Mouse (Mus musculus) megakaryocyte, embryonic 14.5 days (primary cell): ENCODE measurements around the gene Lrrc25. TPM values are rescaled to one million over a fixed set of nuclear protein-coding genes. Genes with fewer than 3 reads are reported as not detected.

ENCODE experiments used
- H3K27me3 ChIP-seq: replicated peaks from 2 replicates; pipeline ENCODE3; 2012; ENCODE audit warnings: inconsistent platforms
- H3K36me3 ChIP-seq: replicated peaks from 2 replicates; pipeline ENCODE3; 2012; ENCODE audit warnings: low read length, inconsistent platforms, mixed read lengths
- H3K4me1 ChIP-seq: 2 replicates; pipeline ENCODE4 v1.6.1; 2012; ENCODE audit warnings: inconsistent platforms
- H3K4me3 ChIP-seq: replicated peaks from 2 replicates; pipeline ENCODE3; 2012; ENCODE audit warnings: moderate library complexity, mild to moderate bottlenecking, inconsistent platforms
- H3K9me3 ChIP-seq: 2 replicates; pipeline ENCODE4 v1.6.1; 2012; ENCODE audit warnings: inconsistent platforms
- FLI1 ChIP-seq: IDR thresholded peaks from 2 replicates; pipeline ENCODE4 v1.6.1; 2012; ENCODE audit warnings: low read length, inconsistent platforms, mixed read lengths
- GATA1 ChIP-seq: IDR thresholded peaks from 3 replicates; pipeline ENCODE4 v1.6.1; 2012; ENCODE audit warnings: mixed read lengths, low read length, inconsistent platforms, borderline replicate concordance
- polyA plus RNA-seq: library from polyadenylated mRNA; stranded (reverse); fragments of >175 nt; gene quantifications from 2 replicates; pipeline ENCODE4 v1.2.3, GENCODE M21; 2012; ENCODE audit warnings: low replicate concordance; ENCODE audit not compliant: insufficient read depth

Gene Lrrc25
- polyA plus RNA-seq, 1 experiment: 34.7 TPM

DNA sequence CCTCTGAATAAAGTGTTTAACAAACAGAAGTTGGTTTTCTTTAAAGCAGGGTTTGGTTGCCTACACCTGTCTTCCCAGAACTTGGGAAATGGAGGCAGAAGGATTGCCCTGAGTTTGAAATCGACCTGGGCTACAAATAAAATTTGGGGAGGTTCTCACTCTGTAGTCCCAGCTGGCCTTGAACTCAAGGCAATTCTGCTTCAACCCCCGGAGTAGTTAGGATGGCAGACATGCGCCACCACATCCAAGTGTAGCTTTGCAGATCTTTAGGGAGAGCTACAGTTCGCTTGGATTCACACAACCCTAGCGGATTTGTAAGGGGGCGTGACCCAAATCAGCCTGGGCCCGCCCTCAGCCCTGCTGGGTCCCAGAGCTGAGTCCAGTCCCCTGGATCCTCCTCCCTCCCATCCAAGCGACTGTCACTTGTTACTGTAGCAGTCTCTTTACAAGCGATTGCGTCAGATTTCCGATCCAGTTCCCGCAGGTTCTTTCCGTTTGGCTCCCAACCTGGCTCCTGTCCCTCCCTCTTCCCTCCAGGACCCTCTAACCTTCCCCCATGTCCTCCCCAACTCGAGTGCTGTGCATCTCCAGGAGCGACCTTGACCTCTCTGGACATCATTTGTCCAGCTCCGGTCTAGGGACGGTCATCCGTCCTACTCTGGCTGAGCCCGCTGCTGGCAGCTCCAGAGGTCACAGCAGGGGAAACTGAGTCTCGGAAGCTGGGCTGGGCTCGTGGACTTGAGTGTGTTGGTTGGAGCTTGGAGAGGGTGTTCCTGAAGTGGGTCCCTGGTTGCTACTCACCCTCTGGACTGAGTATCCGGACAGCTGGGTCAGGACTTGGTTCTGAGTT is 14.8 kb downstream of the Lrrc25 start:
- H3K27me3 ChIP-seq: no peaks in the 10 kb centered on the region
- TF ChIP-seq GATA1 (no peak), FLI1 (no peak)
- H3K36me3 ChIP-seq: no peaks in the 10 kb centered on the region
- H3K9me3 ChIP-seq: no peaks in the 10 kb centered on the region
- peaks cover 72% of the 10 kb centered on the region for H3K4me1 ChIP-seq
- peak overlapping the region; percentile 96 for H3K4me3 ChIP-seq

DNA sequence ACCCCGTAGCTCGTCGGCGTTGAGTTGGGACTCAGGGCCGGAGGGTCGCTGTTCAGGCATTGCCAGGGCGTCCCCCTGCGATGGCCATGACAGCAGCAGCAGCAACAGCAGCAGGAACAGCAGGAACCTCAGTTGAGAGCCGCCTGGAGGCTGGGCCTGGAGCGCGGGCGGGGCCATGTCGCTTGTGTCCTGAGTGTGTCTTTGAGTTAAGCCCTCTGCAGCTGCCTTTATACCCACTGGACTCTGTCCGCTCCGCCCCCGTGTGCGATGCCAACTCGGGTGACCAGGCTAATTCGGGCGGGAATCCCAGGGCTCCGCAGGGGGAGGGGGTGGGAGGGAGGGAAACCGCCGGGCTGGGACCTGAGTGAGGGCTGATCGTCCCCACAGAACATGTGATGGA is 15.5 kb downstream of the Lrrc25 start:
- TF ChIP-seq GATA1: no peak
- no peak for TF ChIP-seq FLI1
- no peaks in the 10 kb centered on the region for H3K9me3 ChIP-seq
- H3K36me3 ChIP-seq: no peaks in the 10 kb centered on the region
- H3K4me3 ChIP-seq: peak overlapping the region; percentile 38
- H3K27me3 ChIP-seq: no peaks in the 10 kb centered on the region
- peaks cover 79% of the 10 kb centered on the region for H3K4me1 ChIP-seq

DNA sequence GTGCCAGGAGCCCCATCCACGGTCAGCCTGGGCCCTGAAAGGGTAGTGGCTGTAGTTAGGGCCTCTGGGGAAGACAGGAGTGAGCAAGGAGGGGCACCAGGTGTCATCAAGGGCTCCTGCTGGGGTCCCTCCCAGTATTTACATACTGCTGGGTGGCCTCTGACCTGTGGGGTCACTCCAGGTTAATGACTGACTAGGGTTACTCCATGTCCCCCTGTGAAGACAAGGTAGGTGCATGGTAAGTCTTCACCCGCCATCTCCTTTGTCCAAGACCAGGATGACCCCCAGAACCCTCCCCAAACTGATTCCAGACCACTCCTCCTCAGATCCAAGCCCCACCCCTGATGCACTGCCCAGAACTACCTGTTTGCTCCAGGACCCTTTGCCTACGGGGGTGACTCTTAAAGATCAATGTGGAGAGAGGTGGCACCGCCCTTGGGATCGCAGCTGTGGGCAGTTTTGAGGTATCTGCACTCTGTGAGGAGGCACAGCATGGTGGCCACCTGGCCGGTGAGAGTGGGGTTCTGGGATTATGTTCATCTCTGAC is 16.5 kb downstream of the Lrrc25 start, which contains the start of gene Gdf15:
TSS of gene Gdf15 (minus strand) at position 111 of the 547 bp plus-strand sequence.
- TF ChIP-seq GATA1: no peak
- TF ChIP-seq FLI1: no peak
- Histone ChIP-seq H3K36me3 (no peaks in the 10 kb centered on the region), H3K4me3 (peak within 1 kb of the TSS; percentile 38), H3K27me3 (no peaks in the 10 kb centered on the region), H3K4me1 (peaks cover 86% of the 10 kb centered on the region), H3K9me3 (no peaks in the 10 kb centered on the region)

DNA sequence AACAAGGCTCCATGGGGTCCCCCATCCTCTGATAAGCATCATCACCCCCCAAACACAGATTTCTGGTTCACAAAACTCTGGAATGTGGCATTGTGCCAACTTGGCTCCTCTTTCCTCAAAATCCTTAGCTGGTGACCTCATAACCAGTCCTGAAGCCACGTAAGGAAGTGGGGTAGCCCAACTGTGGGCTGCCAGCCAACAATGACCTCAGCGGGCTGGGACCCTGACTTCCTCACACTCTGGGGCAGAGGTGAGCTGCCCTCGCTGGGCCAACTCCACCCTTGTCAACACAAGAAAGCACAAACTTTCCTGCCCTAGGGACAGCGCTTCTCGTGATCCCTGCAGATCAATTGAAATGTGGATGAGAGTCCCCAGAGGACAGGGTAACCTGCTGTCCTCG is 18.1 kb downstream of the Lrrc25 start:
- no peaks in the 10 kb centered on the region for H3K27me3 ChIP-seq
- H3K36me3 ChIP-seq: no peaks in the 10 kb centered on the region
- no peaks in the 10 kb centered on the region for H3K9me3 ChIP-seq
- TF ChIP-seq FLI1 (no peak), GATA1 (no peak)
- peaks cover 84% of the 10 kb centered on the region for H3K4me1 ChIP-seq
- H3K4me3 ChIP-seq: peak overlapping the region; percentile 12

DNA sequence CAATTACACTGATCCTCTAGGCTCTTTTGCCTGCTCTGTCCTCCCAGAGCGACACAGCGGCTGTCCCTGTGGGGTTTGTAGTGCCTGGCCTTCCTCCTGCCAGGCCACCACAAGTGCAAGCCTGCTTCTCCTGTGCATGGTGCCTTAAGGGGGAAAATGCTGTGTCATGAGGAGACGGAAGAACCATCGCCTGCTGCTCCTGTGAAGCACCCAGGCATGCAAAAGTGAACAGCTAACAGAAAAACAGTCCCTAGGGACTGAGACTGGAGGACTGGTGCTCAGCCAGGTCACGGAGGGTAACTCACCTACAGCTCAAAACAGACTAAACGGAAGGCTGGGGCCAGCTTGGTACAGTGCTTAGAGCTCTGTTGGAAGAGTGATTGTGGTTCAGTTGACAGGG is 19.6 kb downstream of the Lrrc25 start:
- H3K4me1 ChIP-seq: peaks cover 70% of the 10 kb centered on the region
- no peaks in the 10 kb centered on the region for H3K36me3 ChIP-seq
- peak overlapping the region; percentile 75 for H3K4me3 ChIP-seq

DNA sequence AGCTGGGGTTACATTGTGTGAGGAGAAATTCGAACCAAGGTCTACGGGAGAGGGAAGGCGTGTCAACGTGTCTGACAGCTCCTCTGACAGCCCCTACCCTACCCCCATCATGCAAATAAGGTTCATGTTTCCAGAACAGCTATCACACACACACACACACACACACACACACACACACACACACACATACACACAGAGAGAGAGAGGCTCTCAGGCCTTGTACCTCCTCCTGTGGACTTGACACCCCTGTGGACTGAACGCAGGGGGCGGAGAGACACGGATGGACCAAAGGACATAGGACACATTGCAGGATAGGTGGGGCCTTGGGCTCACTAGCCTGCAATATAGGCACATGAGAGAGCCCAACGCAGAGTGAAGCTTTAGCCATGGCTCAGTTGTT is 20.9 kb downstream of the Lrrc25 start:
- TF ChIP-seq FLI1: no peak
- no peak for TF ChIP-seq GATA1
- Histone ChIP-seq H3K9me3 (no peaks in the 10 kb centered on the region), H3K4me3 (no peak overlapping the region), H3K27me3 (no peaks in the 10 kb centered on the region), H3K36me3 (no peaks in the 10 kb centered on the region), H3K4me1 (peaks cover 57% of the 10 kb centered on the region)

More for the DNA sequence above, 19.6 kb downstream of the Lrrc25 start:
- Histone ChIP-seq H3K27me3 (no peaks in the 10 kb centered on the region), H3K9me3 (no peaks in the 10 kb centered on the region)
- TF ChIP-seq GATA1 (no peak), FLI1 (no peak)

DNA sequence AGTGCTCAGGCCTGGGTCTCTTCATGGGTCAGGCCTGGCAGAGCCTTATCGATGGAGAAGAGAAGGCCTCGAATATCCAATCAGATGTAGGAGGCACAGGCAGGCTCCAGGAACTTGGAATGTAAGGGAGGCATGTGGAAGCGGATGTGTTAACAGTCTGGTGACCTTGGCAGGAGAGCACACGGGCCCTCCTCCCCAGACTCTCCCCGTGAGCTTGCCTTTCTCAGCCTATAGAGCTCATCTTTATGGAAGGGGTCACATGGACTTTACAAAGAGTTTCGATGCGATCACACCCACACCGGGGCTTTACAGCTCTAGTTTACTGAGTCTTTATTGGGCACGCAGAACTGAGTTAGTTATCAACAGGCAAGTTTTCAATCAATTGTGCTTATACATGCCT is 22.8 kb downstream of the Lrrc25 start:
- H3K36me3 ChIP-seq: no peaks in the 10 kb centered on the region
- H3K4me3 ChIP-seq: no peak overlapping the region
- no peaks in the 10 kb centered on the region for H3K9me3 ChIP-seq
- TF ChIP-seq GATA1 (no peak), FLI1 (no peak)
- peaks cover 55% of the 10 kb centered on the region for H3K4me1 ChIP-seq
- H3K27me3 ChIP-seq: no peaks in the 10 kb centered on the region

DNA sequence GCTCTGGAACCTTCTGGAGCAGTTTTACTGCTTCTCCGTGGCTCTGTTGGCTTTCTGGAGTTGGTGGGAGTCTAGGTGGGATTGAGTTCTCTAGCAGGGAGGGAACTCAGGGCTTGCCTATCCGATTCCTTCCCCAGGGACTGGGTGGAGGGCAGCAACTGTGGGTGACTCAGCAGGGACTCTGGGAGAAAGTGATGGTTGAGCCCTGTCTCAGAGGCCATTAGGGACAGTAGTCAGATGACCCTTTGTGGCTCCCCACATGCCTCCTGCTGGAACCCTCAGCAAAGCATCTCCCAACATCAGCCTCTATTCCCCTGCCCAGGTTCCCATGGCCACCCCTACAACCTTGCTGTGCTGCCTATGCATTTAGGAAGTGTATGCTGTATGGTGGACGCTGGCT is 27.1 kb downstream of the Lrrc25 start:
- H3K4me1 ChIP-seq: peaks cover 47% of the 10 kb centered on the region
- peaks cover 8% of the 10 kb centered on the region for H3K36me3 ChIP-seq

DNA sequence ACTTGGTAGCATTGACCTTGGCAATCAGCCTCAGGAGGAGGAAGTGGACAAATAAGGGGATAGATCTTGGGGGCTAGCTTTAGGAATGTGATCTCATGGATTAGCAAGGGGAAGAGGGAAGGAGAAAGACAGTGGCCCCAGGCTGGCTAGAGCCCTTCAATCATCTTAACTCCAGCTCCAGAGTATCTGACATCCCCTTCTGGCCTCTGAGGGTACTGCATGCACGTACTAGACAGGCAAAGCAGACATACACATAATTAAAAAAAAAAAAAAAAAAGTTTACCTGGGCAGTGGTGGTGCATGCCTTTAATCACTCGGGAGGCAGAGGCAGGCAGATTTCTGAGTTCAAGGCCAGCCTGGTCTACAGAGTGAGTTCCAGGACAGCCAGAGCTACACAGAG is 28.1 kb downstream of the Lrrc25 start:
- Histone ChIP-seq H3K36me3 (peaks cover 18% of the 10 kb centered on the region), H3K9me3 (no peaks in the 10 kb centered on the region), H3K4me3 (no peak overlapping the region), H3K27me3 (no peaks in the 10 kb centered on the region), H3K4me1 (peaks cover 57% of the 10 kb centered on the region)
- no peak for TF ChIP-seq GATA1
- no peak for TF ChIP-seq FLI1

More for the DNA sequence above, 27.1 kb downstream of the Lrrc25 start:
- no peaks in the 10 kb centered on the region for H3K27me3 ChIP-seq
- peak overlapping the region; percentile 47 for H3K4me3 ChIP-seq
- TF ChIP-seq FLI1: no peak
- TF ChIP-seq GATA1: no peak
- no peaks in the 10 kb centered on the region for H3K9me3 ChIP-seq
